Mouse (Mus musculus) ES-E14 (cell line): Measurements from ENCODE around the gene Nagk. TPM values are rescaled to one million over a fixed set of nuclear protein-coding genes. Genes with fewer than 3 reads are reported as not detected.

Experiments used
- DNase-seq: peaks from one replicate; pipeline ENCODE4 v3.0.0-alpha.2; 2013; ENCODE audit warnings: low read depth, low spot score
- H3K27ac ChIP-seq: 2 replicates; pipeline ENCODE4 v1.5.1; 2012; ENCODE audit warnings: low read depth, mild to moderate bottlenecking, low read length, moderate library complexity, mixed read lengths; ENCODE audit not compliant: poor library complexity, insufficient read depth, severe bottlenecking
- H3K36me3 ChIP-seq: 2 replicates; pipeline ENCODE4 v1.6.1; 2012; ENCODE audit warnings: mild to moderate bottlenecking, low read length, moderate library complexity, mixed read lengths; ENCODE audit not compliant: control insufficient read depth, poor library complexity, insufficient read depth, severe bottlenecking
- H3K4me1 ChIP-seq, 2 experiments: fragments of 150-350 bp in 1 of 2; sonication (generic) in 1 of 2; 2 replicates each; pipeline ENCODE4 v1.6.1; 2012; ENCODE audit warnings: low read length in 2 of 2, mild to moderate bottlenecking in 1 of 2, mixed read lengths in 1 of 2; ENCODE audit not compliant: control insufficient read depth in 2 of 2, insufficient read depth in 2 of 2, poor library complexity in 1 of 2
- H3K4me3 ChIP-seq, 2 experiments: fragments of 150-350 bp in 1 of 2; sonication (generic) in 1 of 2; 2 replicates each; pipeline ENCODE4 v1.5.1; 2012; ENCODE audit warnings: low read length in 2 of 2, low read depth in 1 of 2, mild to moderate bottlenecking in 1 of 2, mixed read lengths in 1 of 2; ENCODE audit not compliant: insufficient read depth in 1 of 2, poor library complexity in 1 of 2, severe bottlenecking in 1 of 2
- H3K9ac ChIP-seq: 2 replicates; pipeline ENCODE4 v1.6.1; 2012; ENCODE audit warnings: low read depth, mild to moderate bottlenecking, low read length, mixed read lengths; ENCODE audit not compliant: poor library complexity, insufficient read depth, severe bottlenecking
- H3K9me3 ChIP-seq: fragments of 150-350 bp; sonication (generic); 2 replicates; pipeline ENCODE4 v1.6.1; 2012; ENCODE audit warnings: low read depth, mild to moderate bottlenecking, low read length; ENCODE audit not compliant: control insufficient read depth, insufficient read depth
- CHD2 ChIP-seq: IDR thresholded peaks from 2 replicates; pipeline ENCODE4 v1.6.1; 2014; ENCODE audit warnings: mild to moderate bottlenecking, low read depth, low read length, inconsistent platforms
- HCFC1 ChIP-seq: IDR thresholded peaks from 2 replicates; pipeline ENCODE4 v1.6.1; 2012; ENCODE audit warnings: low read length, inconsistent platforms, borderline replicate concordance; ENCODE audit not compliant: insufficient read depth
- MAFK ChIP-seq: IDR thresholded peaks from 2 replicates; pipeline ENCODE4 v1.6.1; 2014; ENCODE audit warnings: mild to moderate bottlenecking, low read depth, low read length, inconsistent platforms; ENCODE audit not compliant: insufficient read depth
- ZC3H11A ChIP-seq: IDR thresholded peaks from 2 replicates; pipeline ENCODE4 v1.6.1; 2012; ENCODE audit warnings: low read depth, mild to moderate bottlenecking, inconsistent platforms, low read length, borderline replicate concordance
- ZNF384 ChIP-seq: IDR thresholded peaks from 2 replicates; pipeline ENCODE4 v1.6.1; 2012; ENCODE audit warnings: low read depth, low read length, inconsistent platforms
- in situ Hi-C, 2 experiments: fragments of 600-800 bp; cut with MboI; formaldehyde crosslinking; loops; one replicate each; pipeline ENCODE4 v1.15.1; 2025; ENCODE audit warnings: low sequenced_read_pairs in 2 of 2, inconsistent platforms in 1 of 2; ENCODE audit not compliant: unreplicated experiment in 2 of 2
- total RNA-seq: library from RNA; depleted of rRNA; stranded (reverse); fragments of 300-350 nt; gene quantifications from 2 replicates; pipeline ENCODE4 v1.2.3, GENCODE M21; 2012

The Nagk gene
- total RNA-seq, 1 experiment, result 22.2 TPM

DNA sequence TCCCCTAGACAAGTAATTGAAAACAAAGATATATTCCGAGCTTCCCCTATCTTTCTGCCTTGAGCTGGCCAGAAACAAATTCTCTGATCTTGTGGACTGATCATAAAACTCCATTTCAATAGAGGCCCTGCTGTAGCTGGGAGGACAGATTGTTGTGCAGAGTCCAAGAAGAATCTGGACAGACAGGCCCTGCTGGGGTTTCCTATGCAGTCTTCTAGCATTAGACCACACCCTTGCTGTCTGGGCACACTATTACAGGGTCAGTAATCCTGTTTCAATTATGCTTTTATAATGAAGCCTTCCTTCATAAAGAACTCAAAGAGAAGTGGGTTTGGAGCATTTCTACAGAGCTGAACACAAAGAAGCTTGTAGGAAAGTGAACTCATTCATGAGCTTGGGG is 24.2 kb downstream of the Nagk start:
- Histone ChIP-seq H3K27ac (no peak overlapping the region), H3K4me3 (no peak overlapping the region)

DNA sequence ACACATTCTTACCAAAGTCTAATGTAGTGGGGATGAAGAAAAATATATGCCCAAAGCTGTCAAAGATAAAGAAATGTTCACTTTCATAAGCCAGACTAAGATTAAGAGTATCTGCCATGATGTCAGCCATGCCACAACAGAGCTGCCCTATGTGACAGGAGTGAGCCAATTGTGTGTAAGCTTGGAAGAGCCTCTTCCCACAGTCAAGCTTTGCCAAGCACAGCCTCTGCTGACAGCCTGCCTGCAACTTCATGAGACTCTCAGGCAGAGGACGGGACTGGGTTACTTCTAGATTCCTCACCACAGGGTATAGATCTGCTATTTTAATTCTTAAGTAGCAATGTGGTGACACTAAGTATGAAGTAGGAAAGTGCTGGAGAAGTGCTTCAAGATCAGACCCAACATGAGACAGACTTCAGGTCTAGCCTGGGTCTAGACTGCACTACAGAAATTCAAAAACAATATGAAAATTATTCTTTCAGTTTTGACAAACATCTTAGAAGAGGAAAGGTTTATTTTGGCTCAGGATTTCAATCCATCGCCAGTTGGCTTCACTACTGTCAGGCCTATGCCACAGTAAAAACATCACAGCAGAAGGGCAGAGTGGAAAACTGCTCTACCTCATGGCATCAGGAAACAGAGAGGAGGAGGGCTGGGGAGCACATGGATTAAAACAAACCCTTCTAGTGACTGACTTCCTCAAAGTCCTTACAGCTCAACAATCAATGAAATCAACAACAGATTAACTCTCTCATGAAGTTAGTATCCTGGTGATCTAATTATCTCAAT is 26.1 kb downstream of the Nagk start:
- Histone ChIP-seq H3K9me3 (no peaks in the 10 kb centered on the region), H3K4me1 (peaks cover 0 to 5% of the 10 kb centered on the region in 2 experiments; a peak in 2 of 4 replicates), H3K36me3 (no peaks in the 10 kb centered on the region), H3K27ac (no peak overlapping the region), H3K4me3 (no peak overlapping the region), H3K9ac (no peak overlapping the region)
- in situ Hi-C loops, result no loop called here
- no peak for TF ChIP-seq ZC3H11A
- no peak for TF ChIP-seq CHD2
- TF ChIP-seq HCFC1, result no peak
- TF ChIP-seq MAFK, result no peak
- no peak for TF ChIP-seq ZNF384
- no peak for DNase-seq

More for the DNA sequence above, 24.2 kb downstream of the Nagk start:
- Histone ChIP-seq H3K9ac (no peak overlapping the region), H3K4me1 (peaks cover 0 to 5% of the 10 kb centered on the region in 2 experiments; a peak in 2 of 4 replicates), H3K36me3 (no peaks in the 10 kb centered on the region), H3K9me3 (no peaks in the 10 kb centered on the region)
- DNase-seq, result no peak
- TF ChIP-seq MAFK, result no peak
- TF ChIP-seq ZC3H11A, result no peak
- no peak for TF ChIP-seq HCFC1
- TF ChIP-seq CHD2, result no peak
- in situ Hi-C loops, result no loop called here

DNA sequence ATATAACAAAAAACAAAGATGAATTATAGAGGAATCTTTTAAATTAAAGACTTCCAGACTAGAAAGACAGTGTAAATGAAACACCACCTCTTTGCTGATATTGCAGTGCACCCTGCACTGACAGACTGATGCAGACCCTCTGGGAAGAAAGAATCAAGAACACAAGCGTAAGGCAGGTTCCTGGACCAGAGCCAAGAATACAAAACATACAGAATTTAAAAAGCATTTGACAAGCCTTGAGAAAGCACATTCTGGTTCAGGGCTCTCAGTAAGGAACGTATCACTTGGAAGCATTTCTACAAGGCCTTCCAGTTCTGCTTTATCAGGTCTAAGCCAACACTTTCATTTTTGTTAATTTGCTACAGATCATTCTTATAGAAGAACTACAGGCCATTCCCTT is 27.1 kb downstream of the Nagk start:
- no peaks in the 10 kb centered on the region for H3K36me3 ChIP-seq
- no peak overlapping the region for H3K9ac ChIP-seq
- no peak for TF ChIP-seq MAFK
- TF ChIP-seq ZNF384, result no peak
- TF ChIP-seq HCFC1, result no peak
- TF ChIP-seq ZC3H11A, result no peak
- no peak for TF ChIP-seq CHD2
- H3K27ac ChIP-seq, result no peak overlapping the region
- no peaks in the 10 kb centered on the region for H3K9me3 ChIP-seq
- in situ Hi-C loops, result no loop called here
- H3K4me3 ChIP-seq, result no peak overlapping the region
- DNase-seq, result no peak
- H3K4me1 ChIP-seq, result peaks cover 0 to 5% of the 10 kb centered on the region in 2 experiments; a peak in 2 of 4 replicates

DNA sequence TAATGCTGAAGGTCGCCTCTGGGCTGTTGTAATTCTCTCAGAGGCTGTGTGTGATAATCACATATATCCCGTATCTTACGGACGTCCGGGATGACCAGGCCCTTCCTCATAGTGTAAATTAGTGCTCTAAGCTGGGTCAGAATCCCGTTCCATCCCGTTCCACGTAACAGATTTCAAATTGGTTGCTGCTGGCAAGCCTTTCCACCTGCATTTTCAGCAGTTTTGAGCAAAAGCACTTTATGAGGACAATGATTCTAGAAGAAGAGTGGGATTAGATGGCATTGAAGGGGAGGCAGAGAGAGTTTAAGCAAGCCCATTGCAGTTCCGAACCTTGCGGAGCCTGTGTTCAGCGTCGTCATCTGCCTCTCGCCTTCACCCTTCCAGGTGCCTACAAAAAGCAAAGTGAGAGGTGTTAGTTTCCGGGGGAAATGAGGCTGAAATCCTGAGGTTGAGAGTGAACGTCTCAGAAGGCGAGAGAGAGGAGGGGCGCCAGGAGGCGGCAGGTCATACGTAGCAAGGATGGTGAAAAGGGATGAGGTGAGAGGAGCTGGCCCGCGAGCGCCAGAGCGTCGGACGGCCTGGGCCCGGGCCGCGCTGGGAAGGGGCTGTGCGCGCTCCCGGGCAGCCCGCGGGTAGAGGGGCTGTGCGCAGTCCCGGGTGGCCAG is 36.3 kb downstream of the Nagk start:
- H3K4me1 ChIP-seq, result peaks cover 3 to 4% of the 10 kb centered on the region in 2 experiments; a peak in 2 of 4 replicates
- no peak overlapping the region; the same call in 1 of the 2 replicates for H3K27ac ChIP-seq
- in situ Hi-C loops, result no loop called here
- no peaks in the 10 kb centered on the region; the same call in 1 of the 2 replicates for H3K36me3 ChIP-seq
- peak; percentile 33 for DNase-seq
- H3K4me3 ChIP-seq, result peak overlapping the region; percentile 81 to 83
- TF ChIP-seq HCFC1 (no peak), CHD2 (no peak), MAFK (no peak), ZC3H11A (no peak), ZNF384 (no peak)
- H3K9me3 ChIP-seq, result no peaks in the 10 kb centered on the region
- H3K9ac ChIP-seq, result peak overlapping the region; percentile 92
